Mouse (Mus musculus) megakaryocyte-erythroid progenitor cell, adult 5-6 weeks (primary cell): ENCODE data around the gene Nek1. TPM values are rescaled to one million over a fixed set of nuclear protein-coding genes. Genes with fewer than 3 reads are reported as not detected.

Source experiments
- ATAC-seq: replicated peaks from 2 replicates; pipeline ENCODE4 v1.8.0; 2016; ENCODE audit warnings: mild to moderate bottlenecking, inconsistent platforms; ENCODE audit not compliant: severe bottlenecking, poor library complexity, low FRiP score, low TSS enrichment
- total RNA-seq, 2 experiments: library from RNA; stranded (forward) in 1 of 2; stranded (reverse) in 1 of 2; fragments of 200-1000, 215-1000 nt in 1 of 2; fragments of >200 nt in 1 of 2; fragmentation: Nextera tagmentation in 1 of 2; gene quantifications; 2 replicates each; pipeline ENCODE4 v1.2.3; 2014 to 2017

The Nek1 gene
- total RNA-seq, 2 experiments from 2014 or later, result 23.8 to 23.9 TPM

- ATAC-seq, result no peak
These were observed 148.9 kb downstream of the Nek1 start for GRCm38 (mm10) chr8:61141869-61142268.

- no peak for ATAC-seq
These were observed 149.3 kb downstream of the Nek1 start for GRCm38 (mm10) chr8:61142302-61142701.

- no peak for ATAC-seq
These were observed 149.8 kb downstream of the Nek1 start for GRCm38 (mm10) chr8:61142845-61143244.

- no peak for ATAC-seq
These were observed 155.7 kb downstream of the Nek1 start for GRCm38 (mm10) chr8:61148728-61149127.

- ATAC-seq, result no peak
These were observed 157.6 kb downstream of the Nek1 start for GRCm38 (mm10) chr8:61150596-61150995.

- no peak for ATAC-seq
These were observed 163.4 kb downstream of the Nek1 start for GRCm38 (mm10) chr8:61156406-61156805.

- ATAC-seq, result no peak
These were observed 165.5 kb downstream of the Nek1 start for GRCm38 (mm10) chr8:61158540-61158939.

- ATAC-seq, result no peak
These were observed 168.6 kb downstream of the Nek1 start for GRCm38 (mm10) chr8:61161461-61162185.

- ATAC-seq, result no peak
These were observed 169.2 kb downstream of the Nek1 start for GRCm38 (mm10) chr8:61162186-61162566.

- no peak for ATAC-seq
These were observed 178.6 kb downstream of the Nek1 start for GRCm38 (mm10) chr8:61171546-61171945.

GRCm38 (mm10) chr8:61173921-61174492 is 181.0 kb downstream of the Nek1 start:
- no peak for ATAC-seq

- no peak for ATAC-seq
These were observed 182.9 kb downstream of the Nek1 start for GRCm38 (mm10) chr8:61175876-61176275.

GRCm38 (mm10) chr8:61177680-61178593 is 184.9 kb downstream of the Nek1 start:
- ATAC-seq, result no peak

- ATAC-seq, result no peak
These were observed 185.7 kb downstream of the Nek1 start for GRCm38 (mm10) chr8:61178594-61179140.

Other genes with a start within 250 kb of the Nek1 start
- gene Hpf1, start 102.8 kb upstream of the Nek1 start, total RNA-seq (2014; fragmentation: Nextera tagmentation), result 110 and 132 TPM in 2 replicates
- gene Hpf1, start 102.8 kb upstream of the Nek1 start, total RNA-seq (2017), result 136 and 143 TPM in 2 replicates
- 47.2 and 56.3 TPM in 2 replicates for gene Clcn3, start 9.9 kb upstream of the Nek1 start, total RNA-seq (2014; fragmentation: Nextera tagmentation)
- 58.1 and 66.9 TPM in 2 replicates for gene Clcn3, start 9.9 kb upstream of the Nek1 start, total RNA-seq (2017)
- gene Sh3rf1, start 230.7 kb downstream of the Nek1 start, total RNA-seq (2014; fragmentation: Nextera tagmentation), result 1.8 and 2.8 TPM in 2 replicates
- gene Sh3rf1, start 230.7 kb downstream of the Nek1 start, total RNA-seq (2017), result 0.14 and 0.91 TPM in 2 replicates